Comparison of ENCODE assay signal across 8 mouse cellular contexts in genomic region chr9:21426013-21426412, GRCm38 (mm10). TPM values are rescaled to one million over a fixed set of nuclear protein-coding genes. Genes with fewer than 3 reads are reported as not detected.
DNase-seq lines count a peak whose midpoint lies in the region; ATAC-seq and TF ChIP-seq lines count a peak whose summit lies in the region.

No protein-coding gene starts in this region.

- no peak overlapping the region for H3K27ac ChIP-seq in hindbrain, embryonic 12.5 days
- peak overlapping the region; percentile 53; the same call in 1 of the 2 replicates for H3K27ac ChIP-seq in liver, embryonic 11.5 days (ENCODE audit: low read depth, low read length)

- H3K9ac ChIP-seq in hindbrain, embryonic 12.5 days, result peak overlapping the region; percentile 90
- H3K9ac ChIP-seq in liver, embryonic 11.5 days (ENCODE audit: low read depth, low read length), result peak overlapping the region; percentile 92

- H3K4me2 ChIP-seq in hindbrain, embryonic 12.5 days (replicated peaks), result peak overlapping the region; percentile 85
- peak overlapping the region; percentile 96 for H3K4me2 ChIP-seq in liver, embryonic 11.5 days

- H3K79me2 ChIP-seq in C2C12 (ENCODE audit: control insufficient read depth, insufficient read depth), result peaks cover 63% of the 10 kb centered on the region

- H3ac ChIP-seq in C2C12 (ENCODE audit: control insufficient read depth, insufficient read length, low read depth), result no peak overlapping the region

- no peak for ATAC-seq in hindbrain, embryonic 12.5 days (ENCODE audit: low FRiP score)
- no peak for ATAC-seq in liver, embryonic 11.5 days (replicated peaks; ENCODE audit: low FRiP score)
- ATAC-seq in monocyte, adult 5-6 weeks (replicated peaks; ENCODE audit: insufficient number of reproducible peaks, low FRiP score, low TSS enrichment, poor library complexity, severe bottlenecking), result peak; percentile 42

- peak; percentile 54 for DNase-seq in NIH3T3 (ENCODE audit: low read depth)
- no peak for DNase-seq in liver, embryonic 11.5 days (ENCODE audit: low spot score)
- no peak for DNase-seq in left cerebral cortex, postnatal 4 days
- DNase-seq in urinary bladder, postnatal 10 days (ENCODE audit: low spot score), result no peak
- no peak for DNase-seq in gastrocnemius, postnatal 36 days

- no peaks in the 10 kb centered on the region for H3K9me3 ChIP-seq in hindbrain, embryonic 12.5 days (replicated peaks)
- H3K9me3 ChIP-seq in liver, embryonic 11.5 days (ENCODE audit: control insufficient read depth, low read length), result no peaks in the 10 kb centered on the region

- peak overlapping the region; percentile 80 for H3K4me3 ChIP-seq in C2C12 (ENCODE audit: insufficient read depth, poor library complexity, severe bottlenecking)
- peak overlapping the region; percentile 90 for H3K4me3 ChIP-seq in hindbrain, embryonic 12.5 days
- peak overlapping the region; percentile 81 for H3K4me3 ChIP-seq in liver, embryonic 11.5 days (ENCODE audit: low read depth, low read length)

- peaks cover 57% of the 10 kb centered on the region for H3K79me3 ChIP-seq in C2C12 (ENCODE audit: low read depth)

- WGBS in hindbrain, embryonic 12.5 days, result 31% methylated on average over 1 of the region's 1 CpGs
- WGBS in liver, embryonic 11.5 days, result 14% methylated on average over 1 of the region's 1 CpGs

- TF ChIP-seq CTCF in C2C12 (IDR thresholded peaks at IDR 0.05; ENCODE audit: control insufficient read depth, insufficient read depth, insufficient read length), result no peak

- H3K36me3 ChIP-seq in C2C12 (ENCODE audit: control insufficient read depth, insufficient read depth), result peaks cover 8% of the 10 kb centered on the region
- H3K36me3 ChIP-seq in hindbrain, embryonic 12.5 days, result peaks cover 6% of the 10 kb centered on the region
- peaks cover 15% of the 10 kb centered on the region; the same call in 1 of the 2 replicates for H3K36me3 ChIP-seq in liver, embryonic 11.5 days (ENCODE audit: control insufficient read depth, insufficient read depth, low read length)

- intact Hi-C loops in left cerebral cortex, postnatal 4 days (cut with DNase I), result loop anchor here (5.0 kb wide), 1 partner anchor 46 kb away; no protein-coding TSS in a partner anchor
- intact Hi-C loops in gastrocnemius, postnatal 36 days (cut with DNase I), result loop anchor here (5.0 kb wide), 1 partner anchor 36 kb away; no protein-coding TSS in a partner anchor

- H3K4me1 ChIP-seq in hindbrain, embryonic 12.5 days, result peaks cover 28% of the 10 kb centered on the region
- H3K4me1 ChIP-seq in liver, embryonic 11.5 days (replicated peaks; ENCODE audit: control insufficient read depth, insufficient read depth, low read length), result peaks cover 20% of the 10 kb centered on the region

- H3K27me3 ChIP-seq in C2C12 (ENCODE audit: control insufficient read depth, insufficient read depth, insufficient read length), result no peaks in the 10 kb centered on the region
- no peaks in the 10 kb centered on the region for H3K27me3 ChIP-seq in hindbrain, embryonic 12.5 days
- no peaks in the 10 kb centered on the region for H3K27me3 ChIP-seq in liver, embryonic 11.5 days (replicated peaks; ENCODE audit: control insufficient read depth, insufficient read depth, low read length)

TF ChIP-seq in C2C12, 6 proteins besides CTCF, POLR2A, EP300 and RAD21:
- TF ChIP-seq USF1 (IDR thresholded peaks at IDR 0.05; ENCODE audit: low read depth), result no peak
- no peak for TF ChIP-seq MYOD1 (IDR thresholded peaks at IDR 0.05; ENCODE audit: control insufficient read depth, insufficient read length, low read depth)
- TF ChIP-seq CEBPB (IDR thresholded peaks at IDR 0.05; ENCODE audit: low read depth), result no peak
- no peak for TF ChIP-seq MYOG (IDR thresholded peaks at IDR 0.05; ENCODE audit: control insufficient read depth, extremely low read depth, insufficient read length)
- TF ChIP-seq FOSL1 (IDR thresholded peaks at IDR 0.05; ENCODE audit: insufficient read depth, low read length, poor library complexity, severe bottlenecking), result no peak
- TF ChIP-seq MAX (IDR thresholded peaks at IDR 0.05), result no peak

RNA-seq across cellular contexts. Expression of gene Dnm2, which starts 1.3 kb away (rescaled TPM):
- polyA plus RNA-seq in C2C12 (2012; fragmentation: generic; extraction: Trizol), result 64.4 TPM
- 81.0 and 83.9 TPM in 2 replicates for polyA plus RNA-seq in hindbrain, embryonic 12.5 days (2016; fragmentation: Nextera tagmentation; extraction: Ambion mirVana)
- 72.7 and 79.5 TPM in 2 replicates for polyA plus RNA-seq in liver, embryonic 11.5 days (2014; fragmentation: Nextera tagmentation; extraction: Ambion mirVana)
- total RNA-seq in monocyte, adult 5-6 weeks (2017), result 178 to 219 TPM (median 197 TPM) in 3 replicates
- total RNA-seq in left cerebral cortex, postnatal 4 days (2021), result 10 to 100 TPM; 87.1 to 92.7 TPM
- total RNA-seq in gastrocnemius, postnatal 36 days (2021), result 10 to 100 TPM; 36.8 to 37.2 TPM

RNA-seq across cellular contexts. Expression of gene Qtrt1, which starts 14.4 kb away (rescaled TPM):
- 61.7 TPM for polyA plus RNA-seq in C2C12 (2012; fragmentation: generic; extraction: Trizol)
- polyA plus RNA-seq in hindbrain, embryonic 12.5 days (2016; fragmentation: Nextera tagmentation; extraction: Ambion mirVana), result 42.1 and 47.8 TPM in 2 replicates
- polyA plus RNA-seq in liver, embryonic 11.5 days (2014; fragmentation: Nextera tagmentation; extraction: Ambion mirVana), result 59.2 and 60.2 TPM in 2 replicates
- 7.2 to 12.8 TPM (median 7.3 TPM) in 3 replicates for total RNA-seq in monocyte, adult 5-6 weeks (2017)
- 10 to 100 TPM; 38.2 to 41.0 TPM for total RNA-seq in left cerebral cortex, postnatal 4 days (2021)
- 1 to 10 TPM; 5.2 to 6.2 TPM for total RNA-seq in gastrocnemius, postnatal 36 days (2021)

RNA-seq across cellular contexts. Expression of gene Ilf3, which starts 58.3 kb away (rescaled TPM):
- polyA plus RNA-seq in C2C12 (2012; fragmentation: generic; extraction: Trizol), result 66.6 TPM
- polyA plus RNA-seq in hindbrain, embryonic 12.5 days (2016; fragmentation: Nextera tagmentation; extraction: Ambion mirVana), result 283 and 294 TPM in 2 replicates
- polyA plus RNA-seq in liver, embryonic 11.5 days (2014; fragmentation: Nextera tagmentation; extraction: Ambion mirVana), result 141 and 149 TPM in 2 replicates
- total RNA-seq in monocyte, adult 5-6 weeks (2017), result 47.3 to 58.8 TPM (median 54.8 TPM) in 3 replicates
- total RNA-seq in left cerebral cortex, postnatal 4 days (2021), result 100 to 1,000 TPM; 170 to 172 TPM
- total RNA-seq in gastrocnemius, postnatal 36 days (2021), result 10 to 100 TPM; 17.2 to 19.4 TPM
